Mouse (Mus musculus): ENCODE measurements around the gene Zfp691. TPM values are rescaled to one million over a fixed set of nuclear protein-coding genes. Genes with fewer than 3 reads are reported as not detected.
A peak's percentile ranks its signal among the peaks of the same experiment; 100 is the strongest.

Zfp691 gene
- polyA plus RNA-seq, 1 experiment: 14.8 TPM

- H3K27me3 ChIP-seq (ENCODE audit: control insufficient read depth, insufficient read depth, low read length, poor library complexity, severe bottlenecking): no peaks in the 10 kb centered on the region
- H3K36me3 ChIP-seq (ENCODE audit: control insufficient read depth, insufficient read depth, low read length, poor library complexity, severe bottlenecking): no peaks in the 10 kb centered on the region
- no peaks in the 10 kb centered on the region for H3K4me1 ChIP-seq (ENCODE audit: control insufficient read depth, insufficient read depth, low read length)
- no peak for TF ChIP-seq POLR2A (IDR thresholded peaks at IDR 0.05; ENCODE audit: insufficient read depth, low read length)
- no peaks in the 10 kb centered on the region for H3K9me3 ChIP-seq (replicated peaks; ENCODE audit: control insufficient read depth, insufficient read depth, low read length, poor library complexity, severe bottlenecking)
- no peak overlapping the region for H3K9ac ChIP-seq (ENCODE audit: low read depth, poor library complexity, severe bottlenecking)
- H3K27ac ChIP-seq (ENCODE audit: insufficient read depth, low read length): no peak overlapping the region
- H3K4me3 ChIP-seq (ENCODE audit: low read depth, low read length): no peak overlapping the region
Observed at GRCm38 (mm10) chr4:119178331-119178730, 4.3 kb upstream of the Zfp691 start.

GRCm38 (mm10) chr4:119177702-119178101 lies 3.7 kb upstream of the Zfp691 start:
- no peak for TF ChIP-seq EP300 (IDR thresholded peaks at IDR 0.05; ENCODE audit: insufficient read depth, low read depth, low read length)
- no peak for TF ChIP-seq POLR2A (IDR thresholded peaks at IDR 0.05; ENCODE audit: insufficient read depth, low read length)
- no peak for TF ChIP-seq CTCF (IDR thresholded peaks at IDR 0.05; ENCODE audit: low read depth, low read length)

GRCm38 (mm10) chr4:119172919-119173650 lies 910 bp downstream of the Zfp691 start:
- Histone ChIP-seq H3K9me3 (replicated peaks; ENCODE audit: control insufficient read depth, insufficient read depth, low read length, poor library complexity, severe bottlenecking) (no peaks in the 10 kb centered on the region), H3K36me3 (ENCODE audit: control insufficient read depth, insufficient read depth, low read length, poor library complexity, severe bottlenecking) (no peaks in the 10 kb centered on the region), H3K27me3 (ENCODE audit: control insufficient read depth, insufficient read depth, low read length, poor library complexity, severe bottlenecking) (no peaks in the 10 kb centered on the region), H3K4me1 (ENCODE audit: control insufficient read depth, insufficient read depth, low read length) (no peaks in the 10 kb centered on the region), H3K27ac (ENCODE audit: insufficient read depth, low read length) (no peak overlapping the region), H3K9ac (ENCODE audit: low read depth, poor library complexity, severe bottlenecking) (peak overlapping the region; percentile 73), H3K4me3 (ENCODE audit: low read depth, low read length) (peak overlapping the region; percentile 88)
- TF ChIP-seq CTCF (IDR thresholded peaks at IDR 0.05; ENCODE audit: low read depth, low read length): no peak
- TF ChIP-seq EP300 (IDR thresholded peaks at IDR 0.05; ENCODE audit: insufficient read depth, low read depth, low read length): no peak
- no peak for TF ChIP-seq POLR2A (IDR thresholded peaks at IDR 0.05; ENCODE audit: insufficient read depth, low read length)

More at GRCm38 (mm10) chr4:119177702-119178101, 3.7 kb upstream of the Zfp691 start:
- Histone ChIP-seq H3K27me3 (ENCODE audit: control insufficient read depth, insufficient read depth, low read length, poor library complexity, severe bottlenecking) (no peaks in the 10 kb centered on the region), H3K27ac (ENCODE audit: insufficient read depth, low read length) (no peak overlapping the region), H3K9me3 (replicated peaks; ENCODE audit: control insufficient read depth, insufficient read depth, low read length, poor library complexity, severe bottlenecking) (no peaks in the 10 kb centered on the region), H3K4me3 (ENCODE audit: low read depth, low read length) (no peak overlapping the region), H3K9ac (ENCODE audit: low read depth, poor library complexity, severe bottlenecking) (no peak overlapping the region), H3K36me3 (ENCODE audit: control insufficient read depth, insufficient read depth, low read length, poor library complexity, severe bottlenecking) (no peaks in the 10 kb centered on the region), H3K4me1 (ENCODE audit: control insufficient read depth, insufficient read depth, low read length) (no peaks in the 10 kb centered on the region)

GRCm38 (mm10) chr4:119167663-119168062 lies 6.3 kb downstream of the Zfp691 start:
- Histone ChIP-seq H3K4me1 (ENCODE audit: control insufficient read depth, insufficient read depth, low read length) (peaks cover 2% of the 10 kb centered on the region), H3K27me3 (ENCODE audit: control insufficient read depth, insufficient read depth, low read length, poor library complexity, severe bottlenecking) (no peaks in the 10 kb centered on the region), H3K36me3 (ENCODE audit: control insufficient read depth, insufficient read depth, low read length, poor library complexity, severe bottlenecking) (no peaks in the 10 kb centered on the region), H3K9me3 (replicated peaks; ENCODE audit: control insufficient read depth, insufficient read depth, low read length, poor library complexity, severe bottlenecking) (no peaks in the 10 kb centered on the region), H3K9ac (ENCODE audit: low read depth, poor library complexity, severe bottlenecking) (no peak overlapping the region), H3K27ac (ENCODE audit: insufficient read depth, low read length) (no peak overlapping the region), H3K4me3 (ENCODE audit: low read depth, low read length) (no peak overlapping the region)
- peak; percentile 58 for TF ChIP-seq CTCF (IDR thresholded peaks at IDR 0.05; ENCODE audit: low read depth, low read length)
- no peak for TF ChIP-seq EP300 (IDR thresholded peaks at IDR 0.05; ENCODE audit: insufficient read depth, low read depth, low read length)
- TF ChIP-seq POLR2A (IDR thresholded peaks at IDR 0.05; ENCODE audit: insufficient read depth, low read length): no peak

GRCm38 (mm10) chr4:119167068-119167467 lies 6.9 kb downstream of the Zfp691 start:
- Histone ChIP-seq H3K4me3 (ENCODE audit: low read depth, low read length) (no peak overlapping the region), H3K27ac (ENCODE audit: insufficient read depth, low read length) (no peak overlapping the region), H3K27me3 (ENCODE audit: control insufficient read depth, insufficient read depth, low read length, poor library complexity, severe bottlenecking) (no peaks in the 10 kb centered on the region), H3K36me3 (ENCODE audit: control insufficient read depth, insufficient read depth, low read length, poor library complexity, severe bottlenecking) (no peaks in the 10 kb centered on the region), H3K9ac (ENCODE audit: low read depth, poor library complexity, severe bottlenecking) (no peak overlapping the region), H3K9me3 (replicated peaks; ENCODE audit: control insufficient read depth, insufficient read depth, low read length, poor library complexity, severe bottlenecking) (no peaks in the 10 kb centered on the region), H3K4me1 (ENCODE audit: control insufficient read depth, insufficient read depth, low read length) (peaks cover 2% of the 10 kb centered on the region)
- peak; percentile 34 for TF ChIP-seq CTCF (IDR thresholded peaks at IDR 0.05; ENCODE audit: low read depth, low read length)
- no peak for TF ChIP-seq POLR2A (IDR thresholded peaks at IDR 0.05; ENCODE audit: insufficient read depth, low read length)

GRCm38 (mm10) chr4:119165916-119166315 lies 8.1 kb downstream of the Zfp691 start:
- no peaks in the 10 kb centered on the region for H3K9me3 ChIP-seq (replicated peaks; ENCODE audit: control insufficient read depth, insufficient read depth, low read length, poor library complexity, severe bottlenecking)
- H3K27me3 ChIP-seq (ENCODE audit: control insufficient read depth, insufficient read depth, low read length, poor library complexity, severe bottlenecking): no peaks in the 10 kb centered on the region
- no peak overlapping the region for H3K9ac ChIP-seq (ENCODE audit: low read depth, poor library complexity, severe bottlenecking)
- H3K27ac ChIP-seq (ENCODE audit: insufficient read depth, low read length): no peak overlapping the region
- H3K36me3 ChIP-seq (ENCODE audit: control insufficient read depth, insufficient read depth, low read length, poor library complexity, severe bottlenecking): no peaks in the 10 kb centered on the region
- TF ChIP-seq EP300 (IDR thresholded peaks at IDR 0.05; ENCODE audit: insufficient read depth, low read depth, low read length) (no peak), CTCF (IDR thresholded peaks at IDR 0.05; ENCODE audit: low read depth, low read length) (no peak), POLR2A (IDR thresholded peaks at IDR 0.05; ENCODE audit: insufficient read depth, low read length) (no peak)
- peaks cover 2% of the 10 kb centered on the region for H3K4me1 ChIP-seq (ENCODE audit: control insufficient read depth, insufficient read depth, low read length)
- no peak overlapping the region for H3K4me3 ChIP-seq (ENCODE audit: low read depth, low read length)
